8 mouse cellular contexts compared by ENCODE assay signal in the genomic region with DNA sequence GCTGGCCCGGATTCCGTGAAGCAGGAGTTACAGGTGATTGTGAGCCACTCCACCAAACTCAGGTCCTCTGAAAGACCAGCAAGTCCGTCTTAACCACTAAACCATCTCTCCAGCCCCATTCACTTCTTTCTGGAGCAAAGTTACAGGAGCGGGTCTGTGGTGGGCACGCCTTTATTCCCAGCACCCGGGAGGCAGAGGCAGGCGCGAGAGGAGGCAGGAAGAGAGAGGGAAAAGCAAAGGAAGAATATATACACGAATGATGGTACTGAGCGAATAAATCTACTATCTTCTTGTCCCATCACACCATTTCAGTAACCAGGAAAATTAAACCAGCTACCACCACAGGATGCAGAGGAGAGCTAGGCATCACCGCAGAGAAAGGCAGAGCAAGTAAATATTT. TPM values are rescaled to one million over a fixed set of nuclear protein-coding genes. Genes with fewer than 3 reads are reported as not detected.
DNase-seq lines count a peak whose midpoint lies in the region; ATAC-seq and TF ChIP-seq lines count a peak whose summit lies in the region.

No protein-coding gene starts in this region.

- no peaks in the 10 kb centered on the region for H3K9me3 ChIP-seq in kidney, embryonic 15.5 days (replicated peaks)
- H3K9me3 ChIP-seq in hindbrain, embryonic 11.5 days (ENCODE audit: control insufficient read depth, low read length), result no peaks in the 10 kb centered on the region
- H3K9me3 ChIP-seq in midbrain, embryonic 13.5 days, result no peaks in the 10 kb centered on the region

- H3K4me3 ChIP-seq in kidney, embryonic 15.5 days (replicated peaks), result peak overlapping the region; percentile 69
- peak overlapping the region; percentile 87 for H3K4me3 ChIP-seq in bone marrow macrophage, adult 2 months (ENCODE audit: insufficient read depth, low read length)
- H3K4me3 ChIP-seq in hindbrain, embryonic 11.5 days (ENCODE audit: low read depth, low read length), result peak overlapping the region; percentile 63
- peak overlapping the region; percentile 50 for H3K4me3 ChIP-seq in midbrain, embryonic 13.5 days (replicated peaks)

- DNase-seq in kidney, adult 11 months, result no peak
- DNase-seq in hindbrain, embryonic 11.5 days (ENCODE audit: low spot score), result no peak
- DNase-seq in T-cell, adult 2 months (ENCODE audit: low spot score), result no peak
- DNase-seq in spleen, postnatal 4 days (ENCODE audit: low spot score in 2 of 2), result no peak
- DNase-seq in layer of hippocampus, adult 9-11 months, result no peak

- TF ChIP-seq POLR2A in bone marrow macrophage, adult 2 months (IDR thresholded peaks at IDR 0.05; ENCODE audit: borderline replicate concordance, low read depth, low read length), result no peak

- 6% methylated on average over 11 of the region's 11 CpGs for WGBS in kidney, embryonic 15.5 days
- WGBS in hindbrain, embryonic 11.5 days, result 9% methylated on average over 11 of the region's 11 CpGs
- 10% methylated on average over 11 of the region's 11 CpGs for WGBS in midbrain, embryonic 13.5 days

- H3K4me2 ChIP-seq in kidney, embryonic 15.5 days, result peak overlapping the region; percentile 92
- H3K4me2 ChIP-seq in hindbrain, embryonic 11.5 days (replicated peaks; ENCODE audit: low read depth, low read length), result peak overlapping the region; percentile 88
- H3K4me2 ChIP-seq in midbrain, embryonic 13.5 days (replicated peaks), result peak overlapping the region; percentile 64

- no peak for ATAC-seq in kidney, embryonic 15.5 days (replicated peaks; ENCODE audit: low FRiP score)
- 0 out of 2 replicates have a peak, but pooled peaks have one; percentile 0 for ATAC-seq in hindbrain, embryonic 11.5 days (ENCODE audit: low FRiP score)
- ATAC-seq in midbrain, embryonic 13.5 days, result no peak; the same call in 1 of the 2 replicates

- H3K27ac ChIP-seq in kidney, embryonic 15.5 days, result 0 out of 2 replicates have a peak overlapping the region, but pooled peaks have one; percentile 50
- peak overlapping the region; percentile 15; the same call in 1 of the 2 replicates for H3K27ac ChIP-seq in bone marrow macrophage, adult 2 months (ENCODE audit: insufficient read depth, low read depth, low read length)
- no peak overlapping the region for H3K27ac ChIP-seq in hindbrain, embryonic 11.5 days (ENCODE audit: low read depth, low read length)
- H3K27ac ChIP-seq in midbrain, embryonic 13.5 days, result no peak overlapping the region

- peaks cover 40% of the 10 kb centered on the region for H3K36me3 ChIP-seq in kidney, embryonic 15.5 days
- H3K36me3 ChIP-seq in hindbrain, embryonic 11.5 days (ENCODE audit: control insufficient read depth, insufficient read depth, low read length), result no peaks in the 10 kb centered on the region
- H3K36me3 ChIP-seq in midbrain, embryonic 13.5 days, result peaks cover 30% of the 10 kb centered on the region

- H3K27me3 ChIP-seq in kidney, embryonic 15.5 days, result no peaks in the 10 kb centered on the region
- no peaks in the 10 kb centered on the region for H3K27me3 ChIP-seq in hindbrain, embryonic 11.5 days (ENCODE audit: control insufficient read depth, insufficient read depth, low read length)
- H3K27me3 ChIP-seq in midbrain, embryonic 13.5 days, result no peaks in the 10 kb centered on the region

- peak overlapping the region; percentile 71 for H3K9ac ChIP-seq in kidney, embryonic 15.5 days
- H3K9ac ChIP-seq in hindbrain, embryonic 11.5 days (ENCODE audit: low read depth, low read length), result peak overlapping the region; percentile 64; the same call in 1 of the 2 replicates
- H3K9ac ChIP-seq in midbrain, embryonic 13.5 days (replicated peaks), result peak overlapping the region; percentile 70

- no peak for TF ChIP-seq CTCF in bone marrow macrophage, adult 2 months (IDR thresholded peaks at IDR 0.05; ENCODE audit: low read depth, low read length)

- peaks cover 35% of the 10 kb centered on the region for H3K4me1 ChIP-seq in kidney, embryonic 15.5 days
- peaks cover 37% of the 10 kb centered on the region for H3K4me1 ChIP-seq in bone marrow macrophage, adult 2 months (ENCODE audit: control insufficient read depth, insufficient read depth, low read length)
- H3K4me1 ChIP-seq in hindbrain, embryonic 11.5 days (replicated peaks; ENCODE audit: control insufficient read depth, insufficient read depth, low read length), result peaks cover 7% of the 10 kb centered on the region
- H3K4me1 ChIP-seq in midbrain, embryonic 13.5 days (replicated peaks), result peaks cover 30% of the 10 kb centered on the region

RNA-seq across cellular contexts. Expression of a gene that starts 0.6 kb away (rescaled TPM):
- polyA plus RNA-seq in kidney, embryonic 15.5 days (2015; fragmentation: Nextera tagmentation; extraction: Ambion mirVana), result 32.2 and 37.0 TPM in 2 replicates
- 23.7 and 30.1 TPM in 2 replicates for polyA plus RNA-seq in bone marrow macrophage, adult 2 months (2012; ENCODE audit: insufficient read depth, insufficient read length, missing spikeins)
- 26.5 and 28.7 TPM in 2 replicates for polyA plus RNA-seq in hindbrain, embryonic 11.5 days (2014; fragmentation: Nextera tagmentation; extraction: Ambion mirVana)
- 24.6 and 27.3 TPM in 2 replicates for polyA plus RNA-seq in midbrain, embryonic 13.5 days (2015; fragmentation: Nextera tagmentation; extraction: Ambion mirVana)

RNA-seq across cellular contexts. Expression of a gene that starts 3.3 kb away (rescaled TPM):
- 272 and 294 TPM in 2 replicates for polyA plus RNA-seq in kidney, embryonic 15.5 days (2015; fragmentation: Nextera tagmentation; extraction: Ambion mirVana)
- 89.1 and 95.0 TPM in 2 replicates for polyA plus RNA-seq in bone marrow macrophage, adult 2 months (2012; ENCODE audit: insufficient read depth, insufficient read length, missing spikeins)
- 190 and 195 TPM in 2 replicates for polyA plus RNA-seq in hindbrain, embryonic 11.5 days (2014; fragmentation: Nextera tagmentation; extraction: Ambion mirVana)
- 60.4 and 71.4 TPM in 2 replicates for polyA plus RNA-seq in midbrain, embryonic 13.5 days (2015; fragmentation: Nextera tagmentation; extraction: Ambion mirVana)

Comparison
In these comparisons a context has a peak if more than half of its experiments do, and no peak if none do; other contexts are left out.
1. H3K27ac ChIP-seq: peak in kidney, embryonic 15.5 days (single experiment) and bone marrow macrophage, adult 2 months (single experiment); none in hindbrain, embryonic 11.5 days (single experiment) and midbrain, embryonic 13.5 days (single experiment).
2. Peak in every context shown above with its lines, with median percentiles within 50 percentile points of each other: H3K4me2 ChIP-seq, H3K4me3 ChIP-seq and H3K9ac ChIP-seq.